Mouse (Mus musculus): ENCODE data around the gene Tsc1.

DNA sequence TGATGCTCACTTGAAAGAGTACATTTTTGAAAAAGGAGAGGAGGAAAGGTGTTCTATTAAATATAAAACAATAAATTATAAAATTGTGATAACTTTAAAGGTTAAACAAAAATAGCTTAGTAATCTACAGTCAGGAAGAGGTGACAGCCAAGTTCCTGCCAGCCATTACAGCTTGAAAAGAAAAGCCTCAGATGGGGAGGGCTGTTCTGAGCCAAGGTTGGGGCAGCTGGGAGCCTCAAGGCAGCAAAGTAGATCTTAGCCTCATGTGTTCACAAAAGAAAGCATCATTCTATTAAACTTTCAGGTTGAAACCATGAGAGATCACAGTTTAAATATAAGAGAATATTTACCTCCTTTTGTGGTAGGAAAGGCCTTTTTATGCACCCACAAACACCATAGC lies 89.6 kb downstream of the Tsc1 start:
- TF ChIP-seq CTCF (IDR thresholded peaks at IDR 0.05; ENCODE audit: borderline replicate concordance, insufficient read depth, low read length) (no peak), POLR2A (IDR thresholded peaks at IDR 0.05; ENCODE audit: low read depth, low read length) (no peak)
